Mouse (Mus musculus): ENCODE data around the gene Dock9. TPM values are rescaled to one million over a fixed set of nuclear protein-coding genes. Genes with fewer than 3 reads are reported as not detected.

Gene Dock9
- polyA plus RNA-seq, 1 experiment from 2014 or later: 4.2 TPM

DNA sequence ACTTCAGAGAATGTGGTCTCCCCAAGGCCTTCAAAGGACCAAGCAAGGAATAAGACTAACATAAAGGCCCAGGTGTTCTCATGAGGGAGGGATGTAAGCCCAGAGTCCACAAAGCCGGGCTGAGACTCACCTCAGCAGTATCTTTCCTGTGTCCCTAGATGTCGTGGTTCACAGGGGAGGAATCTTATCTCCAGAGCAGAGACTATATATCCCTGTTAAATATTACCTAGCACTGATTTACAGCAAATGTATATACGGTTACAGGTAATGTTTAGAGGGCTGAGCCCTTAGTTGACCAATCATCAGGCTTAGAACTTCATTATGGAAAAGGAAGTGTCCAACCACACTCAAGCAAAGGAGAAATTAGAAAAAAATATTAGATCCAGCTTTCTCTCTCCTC is 303.9 kb downstream of the Dock9 start:
- Histone ChIP-seq H3K36me3 (ENCODE audit: control insufficient read depth, insufficient read depth, low read length) (no peaks in the 10 kb centered on the region), H3K9me3 (ENCODE audit: control insufficient read depth, low read length) (no peaks in the 10 kb centered on the region), H3K4me1 (ENCODE audit: control insufficient read depth, insufficient read depth, low read length) (no peaks in the 10 kb centered on the region; the same call in 1 of the 2 replicates), H3K9ac (ENCODE audit: low read length) (no peak overlapping the region), H3K27ac (ENCODE audit: low read depth, low read length) (no peak overlapping the region), H3K27me3 (ENCODE audit: control insufficient read depth, insufficient read depth, low read length) (no peaks in the 10 kb centered on the region), H3K4me3 (ENCODE audit: low read depth, low read length) (no peak overlapping the region), H3K4me2 (no peak overlapping the region)
- ATAC-seq (ENCODE audit: low FRiP score) (no peak), DNase-seq (ENCODE audit: low spot score, missing footprints) (no peak)
- 77% methylated on average over 3 of the region's 3 CpGs for WGBS

- H3K9me3 ChIP-seq (ENCODE audit: control insufficient read depth, low read length): no peaks in the 10 kb centered on the region
- 68% methylated on average over 8 of the region's 8 CpGs for WGBS
- H3K36me3 ChIP-seq (ENCODE audit: control insufficient read depth, insufficient read depth, low read length): no peaks in the 10 kb centered on the region
- no peak overlapping the region for H3K9ac ChIP-seq (ENCODE audit: low read length)
- peak; percentile 38; the same call in 1 of the 2 replicates for ATAC-seq (ENCODE audit: low FRiP score)
- no peaks in the 10 kb centered on the region for H3K27me3 ChIP-seq (ENCODE audit: control insufficient read depth, insufficient read depth, low read length)
- H3K27ac ChIP-seq (ENCODE audit: low read depth, low read length): no peak overlapping the region
- no peaks in the 10 kb centered on the region; the same call in 1 of the 2 replicates for H3K4me1 ChIP-seq (ENCODE audit: control insufficient read depth, insufficient read depth, low read length)
- no peak overlapping the region for H3K4me2 ChIP-seq
- no peak for DNase-seq (ENCODE audit: low spot score, missing footprints)
- H3K4me3 ChIP-seq (ENCODE audit: low read depth, low read length): no peak overlapping the region
Observed at GRCm38 (mm10) chr14:121492328-121492727, 305.3 kb downstream of the Dock9 start.

Other genes starting within 250 kb of the Dock9 start
- 64.0 and 67.7 TPM in 2 replicates for gene Ubac2, start 80.8 kb upstream of the Dock9 start, polyA plus RNA-seq (2014; fragmentation: Nextera tagmentation; extraction: Ambion mirVana)
- gene Gpr18, start 117.9 kb upstream of the Dock9 start, polyA plus RNA-seq (2014; fragmentation: Nextera tagmentation; extraction: Ambion mirVana): 0.15 and 0.25 TPM in 2 replicates
- gene Gpr183, start 167.4 kb upstream of the Dock9 start, polyA plus RNA-seq (2014; fragmentation: Nextera tagmentation; extraction: Ambion mirVana): 1.4 and 1.6 TPM in 2 replicates
- 0.18 TPM in 1 of 2 replicates, not detected in the other for gene Timm8a2, start 236.8 kb upstream of the Dock9 start, polyA plus RNA-seq (2014; fragmentation: Nextera tagmentation; extraction: Ambion mirVana)